Mouse (Mus musculus): ENCODE results near the gene Kcnt2.

Gene Kcnt2

GRCm38 (mm10) chr1:140491406-140491805 lies 245.4 kb downstream of the Kcnt2 start:
- DNase-seq (ENCODE audit: extremely low spot score), result no peak

GRCm38 (mm10) chr1:140492237-140492636 lies 246.3 kb downstream of the Kcnt2 start:
- no peak for DNase-seq (ENCODE audit: extremely low spot score)

GRCm38 (mm10) chr1:140513451-140513850 lies 267.5 kb downstream of the Kcnt2 start:
- DNase-seq (ENCODE audit: extremely low spot score), result no peak

- peak; percentile 38 for DNase-seq (ENCODE audit: extremely low spot score)
Measured at GRCm38 (mm10) chr1:140531285-140531908, 285.4 kb downstream of the Kcnt2 start.

GRCm38 (mm10) chr1:140534849-140535248 lies 288.9 kb downstream of the Kcnt2 start:
- no peak for DNase-seq (ENCODE audit: extremely low spot score)

GRCm38 (mm10) chr1:140542066-140542465 lies 296.1 kb downstream of the Kcnt2 start:
- no peak for DNase-seq (ENCODE audit: extremely low spot score)

- DNase-seq (ENCODE audit: extremely low spot score), result no peak
Measured at GRCm38 (mm10) chr1:140548711-140549110, 302.8 kb downstream of the Kcnt2 start.

- no peak for DNase-seq (ENCODE audit: extremely low spot score)
Measured at GRCm38 (mm10) chr1:140560801-140561200, 314.8 kb downstream of the Kcnt2 start.

GRCm38 (mm10) chr1:140572141-140572540 lies 326.2 kb downstream of the Kcnt2 start:
- no peak for DNase-seq (ENCODE audit: extremely low spot score)

GRCm38 (mm10) chr1:140578607-140579006 lies 332.6 kb downstream of the Kcnt2 start:
- DNase-seq (ENCODE audit: extremely low spot score), result no peak

- no peak for DNase-seq (ENCODE audit: extremely low spot score)
Measured at GRCm38 (mm10) chr1:140588302-140588701, 342.3 kb downstream of the Kcnt2 start.

GRCm38 (mm10) chr1:140608765-140609297 lies 362.9 kb downstream of the Kcnt2 start:
- DNase-seq (ENCODE audit: extremely low spot score), result no peak

GRCm38 (mm10) chr1:140613101-140613500 lies 367.1 kb downstream of the Kcnt2 start:
- no peak for DNase-seq (ENCODE audit: extremely low spot score)

GRCm38 (mm10) chr1:140614840-140615239 lies 368.9 kb downstream of the Kcnt2 start:
- DNase-seq (ENCODE audit: extremely low spot score), result no peak

GRCm38 (mm10) chr1:140618164-140618563 lies 372.2 kb downstream of the Kcnt2 start:
- DNase-seq (ENCODE audit: extremely low spot score), result no peak

- DNase-seq (ENCODE audit: extremely low spot score), result no peak
Measured at GRCm38 (mm10) chr1:140624918-140625317, 379.0 kb downstream of the Kcnt2 start.

GRCm38 (mm10) chr1:140659607-140660340 lies 413.8 kb downstream of the Kcnt2 start:
- no peak for DNase-seq (ENCODE audit: extremely low spot score)

GRCm38 (mm10) chr1:140660751-140661403 lies 414.9 kb downstream of the Kcnt2 start:
- no peak for DNase-seq (ENCODE audit: extremely low spot score)

- DNase-seq (ENCODE audit: extremely low spot score), result peak; percentile 33
Measured at GRCm38 (mm10) chr1:140661404-140661787, 415.4 kb downstream of the Kcnt2 start.

Data from embryo, embryonic 9.5 days (tissue).